Mouse (Mus musculus) urinary bladder, postnatal 10 days (tissue): Measurements from ENCODE around the gene Gpr3.
A peak's percentile ranks its signal among the peaks of the same experiment; 100 is the strongest.

ENCODE experiments used
- DNase-seq: peaks from one replicate; pipeline ENCODE4 v3.0.0; 2022; ENCODE audit warnings: low spot score

The Gpr3 gene

GRCm38 (mm10) chr4:133211751-133212561, at the start of gene Gpr3, which contains the start of gene Cd164l2:
Gene Gpr3, minus strand, starts transcription at chr4:133212536.
Gene Cd164l2, plus strand, starts transcription at chr4:133212131.
- DNase-seq: no peak

- no peak for DNase-seq
These were observed 49.5 kb upstream of the Gpr3 start for GRCm38 (mm10) chr4:133261641-133262374.

GRCm38 (mm10) chr4:133257798-133258408, 45.6 kb upstream of the Gpr3 start:
- DNase-seq: no peak

GRCm38 (mm10) chr4:133257230-133257629, 44.9 kb upstream of the Gpr3 start:
- DNase-seq: no peak

GRCm38 (mm10) chr4:133256820-133257219, 44.5 kb upstream of the Gpr3 start:
- no peak for DNase-seq

GRCm38 (mm10) chr4:133255392-133255791, 43.1 kb upstream of the Gpr3 start:
- DNase-seq: no peak

- no peak for DNase-seq
These were observed 41.1 kb upstream of the Gpr3 start for GRCm38 (mm10) chr4:133253412-133253811.

GRCm38 (mm10) chr4:133252089-133252488, 39.8 kb upstream of the Gpr3 start:
- no peak for DNase-seq

GRCm38 (mm10) chr4:133251214-133251613, 38.9 kb upstream of the Gpr3 start:
- no peak for DNase-seq

GRCm38 (mm10) chr4:133250609-133251008, 38.3 kb upstream of the Gpr3 start:
- peak; percentile 68 for DNase-seq

- no peak for DNase-seq
These were observed 35.6 kb upstream of the Gpr3 start for GRCm38 (mm10) chr4:133247806-133248449.

- DNase-seq: no peak
These were observed 34.7 kb upstream of the Gpr3 start for GRCm38 (mm10) chr4:133247072-133247471.

GRCm38 (mm10) chr4:133244289-133244688, 32.0 kb upstream of the Gpr3 start:
- no peak for DNase-seq

GRCm38 (mm10) chr4:133243538-133243937, 31.2 kb upstream of the Gpr3 start:
- DNase-seq: no peak

- DNase-seq: no peak
These were observed 30.4 kb upstream of the Gpr3 start for GRCm38 (mm10) chr4:133242710-133243109.

GRCm38 (mm10) chr4:133241910-133242309, 29.6 kb upstream of the Gpr3 start:
- no peak for DNase-seq

- DNase-seq: peak; percentile 65
These were observed 28.9 kb upstream of the Gpr3 start for GRCm38 (mm10) chr4:133240934-133241908.

GRCm38 (mm10) chr4:133240490-133240921, 28.2 kb upstream of the Gpr3 start, which contains the start of gene Map3k6:
Gene Map3k6, plus strand, starts transcription at chr4:133240818.
- DNase-seq: no peak

- DNase-seq: no peak
These were observed 25.6 kb upstream of the Gpr3 start for GRCm38 (mm10) chr4:133237911-133238310.

GRCm38 (mm10) chr4:133235415-133235814, 23.1 kb upstream of the Gpr3 start:
- DNase-seq: no peak

GRCm38 (mm10) chr4:133234771-133235170, 22.4 kb upstream of the Gpr3 start:
- no peak for DNase-seq
